8 mouse cellular contexts compared by ENCODE assay signal in the genomic region with DNA sequence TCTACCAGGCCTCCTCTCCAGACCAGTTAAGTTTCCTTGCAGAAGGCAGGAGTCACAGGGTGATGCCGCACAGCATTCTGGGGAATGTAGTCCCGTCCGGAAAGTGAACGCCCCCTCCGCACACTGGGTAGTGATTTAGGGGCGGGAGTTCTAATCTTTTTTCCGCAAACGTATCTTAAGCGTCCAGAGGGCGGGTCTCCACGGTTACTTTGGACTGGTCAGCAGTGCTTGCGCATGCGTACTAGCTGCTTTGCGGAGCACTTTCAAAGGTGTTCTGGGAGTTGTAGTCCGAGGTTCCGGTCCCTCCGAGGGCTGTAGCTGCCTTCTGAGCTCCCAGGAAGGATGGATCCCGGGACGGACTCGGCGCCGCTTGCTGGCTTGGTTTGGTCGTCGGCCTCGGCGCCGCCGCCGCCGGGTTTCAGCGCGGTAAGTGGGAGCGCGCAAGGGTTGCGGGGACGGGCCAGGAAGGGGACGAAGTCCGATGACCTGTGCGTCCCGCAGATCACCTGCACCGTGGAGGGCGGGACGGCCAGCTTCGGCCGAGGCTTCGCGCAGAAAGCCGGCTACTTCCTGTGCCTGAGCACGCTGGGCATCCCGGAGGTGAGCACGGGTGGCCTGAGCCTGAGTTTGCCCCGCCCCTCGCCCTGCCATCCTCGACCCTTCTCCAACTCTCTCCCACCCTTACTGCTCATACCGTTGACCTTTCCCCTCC. TPM values are rescaled to one million over a fixed set of nuclear protein-coding genes. Genes with fewer than 3 reads are reported as not detected.
DNase-seq lines count a peak whose midpoint lies in the region; ATAC-seq lines count a peak whose summit lies in the region.

TSS of gene Mvb12a (plus strand) at position 291 of the 712 bp plus-strand sequence.

- intact Hi-C loops in gastrocnemius, postnatal 14 days (cut with DNase I; ENCODE audit: low total_unique reads): no loop called here
- intact Hi-C loops in left cerebral cortex, postnatal 10 days (cut with DNase I): no loop called here

- ATAC-seq in inflammation-experienced regulatory T-cells, adult 6 months: peak; percentile 98
- ATAC-seq in megakaryocyte-erythroid progenitor cell, adult 5-6 weeks (replicated peaks; ENCODE audit: low FRiP score, low TSS enrichment, poor library complexity, severe bottlenecking): peak; percentile 94

- DNase-seq in adrenal gland, adult (ENCODE audit: inconsistent age in 2 of 2, low spot score in 1 of 2): peak; percentile 98 to 99
- DNase-seq in embryo, embryonic 10.5 days (ENCODE audit: low spot score): peak; percentile 100
- DNase-seq in gastrocnemius, postnatal 14 days: peak; percentile 97
- DNase-seq in left cerebral cortex, postnatal 10 days (ENCODE audit: extremely low spot score in 1 of 2, low spot score in 2 of 2): peak; percentile 98
- peak; percentile 96 for DNase-seq in right cerebral cortex, postnatal 25 days
- peak; percentile 95 for DNase-seq in urinary bladder, postnatal 4 days (ENCODE audit: low spot score in 2 of 2)

RNA-seq across cellular contexts. Expression of gene Mvb12a, which starts in this region (rescaled TPM):
- total RNA-seq in gastrocnemius, postnatal 14 days (2021): 10 to 100 TPM; 20.4 to 20.6 TPM
- 10 to 100 TPM; 38.1 to 75.7 (median 43.5) TPM for polyA plus RNA-seq in inflammation-experienced regulatory T-cells, adult 6 months (2017; shearing (Covaris generic))
- 10 to 100 TPM; 35.1 to 36.6 TPM for total RNA-seq in left cerebral cortex, postnatal 10 days (2021)
- 19.9 and 24.4 TPM in 2 replicates for total RNA-seq in megakaryocyte-erythroid progenitor cell, adult 5-6 weeks (2014; fragmentation: Nextera tagmentation)
- 23.9 and 31.7 TPM in 2 replicates for total RNA-seq in megakaryocyte-erythroid progenitor cell, adult 5-6 weeks (2017)

Comparison
In these comparisons a context has a peak if more than half of its experiments do, and no peak if none do; other contexts are left out.
1. Peak in every context shown above with its lines: DNase-seq and ATAC-seq.